Mouse (Mus musculus) cerebral cortex, adult 2 months (tissue): ENCODE measurements around the gene Picalm.

ENCODE experiments used
- WGBS: fragments of 180-500 bp; shearing (Covaris S2); methylation state at CpG from one replicate; pipeline ENCODE4 v1.1.7; 2018; 5-methylcytosine and 5-hydroxymethylcytosine counted together

Gene Picalm

DNA sequence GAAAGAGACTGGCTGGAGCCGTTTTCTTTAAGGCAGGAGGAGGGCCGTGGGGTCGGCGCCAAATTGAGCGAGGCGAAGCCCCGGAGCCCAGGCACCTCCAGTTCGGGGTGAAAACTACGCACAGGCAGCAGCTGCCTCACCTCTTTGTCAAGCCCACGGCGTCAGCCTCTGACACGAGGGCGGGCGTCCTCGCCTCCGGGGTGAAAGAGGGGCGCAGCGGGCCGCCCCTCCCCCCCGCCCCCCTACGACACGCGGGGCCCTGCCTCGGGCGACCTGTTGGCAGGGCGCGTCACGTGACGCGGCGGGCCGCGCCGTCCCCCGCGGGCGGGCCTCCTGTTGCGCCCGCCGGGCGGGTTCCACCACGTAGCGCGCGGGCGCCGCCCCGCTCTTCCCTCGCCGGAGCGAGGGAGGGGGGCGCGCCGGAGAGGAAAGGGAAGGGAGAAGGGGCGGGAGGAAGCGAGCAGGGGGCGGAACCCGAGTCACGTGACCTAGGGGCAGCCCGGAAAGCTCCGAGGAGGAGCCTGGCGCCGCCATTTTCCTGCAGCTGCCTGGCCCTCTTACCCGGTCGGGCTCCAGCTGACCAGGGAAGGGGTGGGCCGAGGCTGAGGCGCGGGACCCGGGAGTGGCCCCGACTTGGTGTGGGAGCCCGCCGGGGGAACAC lies at the start of gene Picalm:
TSS of gene Picalm (plus strand) at position 482 of the 661 bp plus-strand sequence.
- WGBS: 1% methylated on average over 69 of the region's 72 CpGs

DNA sequence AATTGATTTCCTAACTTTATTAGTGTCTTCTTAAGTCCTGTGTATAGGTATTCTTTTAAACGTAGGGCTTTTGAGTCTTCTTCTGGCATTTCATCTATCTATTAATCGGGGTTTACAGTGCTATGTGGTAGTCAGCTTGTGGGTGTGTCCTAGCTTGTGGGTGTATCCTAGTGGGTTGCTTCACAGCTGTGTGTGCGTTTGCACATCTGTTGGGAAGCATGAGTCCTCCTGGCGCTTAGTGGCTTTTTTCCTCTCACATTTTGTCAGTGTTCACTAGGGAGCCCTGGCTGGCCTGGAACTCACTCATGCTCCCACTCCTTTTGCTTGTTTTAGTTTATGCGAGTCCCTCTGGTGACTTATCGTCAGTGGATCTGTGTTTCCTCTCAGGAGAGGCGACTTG lies 46.2 kb upstream of the Picalm start:
- WGBS: 80% methylated on average over 7 of the region's 7 CpGs

DNA sequence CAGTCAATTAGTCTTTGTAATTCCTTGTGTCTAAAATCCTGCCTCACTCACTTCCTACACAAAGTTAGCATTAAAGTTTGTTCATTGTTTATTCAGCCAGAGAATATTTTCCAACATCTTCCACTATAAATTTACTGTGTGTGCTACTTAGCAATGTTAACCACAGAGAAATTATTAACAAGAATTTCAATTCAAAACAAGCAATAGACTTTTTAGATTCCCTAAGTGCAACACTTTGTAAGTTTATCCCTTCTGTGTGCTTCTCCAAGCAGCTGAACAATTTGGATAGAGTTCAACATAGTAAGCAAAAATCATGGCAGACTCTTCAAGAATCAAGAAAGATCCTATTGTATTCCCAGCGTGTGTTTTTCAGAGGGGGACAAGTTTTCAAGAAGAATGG lies 44.3 kb upstream of the Picalm start:
- 52% methylated on average over 1 of the region's 1 CpGs for WGBS

DNA sequence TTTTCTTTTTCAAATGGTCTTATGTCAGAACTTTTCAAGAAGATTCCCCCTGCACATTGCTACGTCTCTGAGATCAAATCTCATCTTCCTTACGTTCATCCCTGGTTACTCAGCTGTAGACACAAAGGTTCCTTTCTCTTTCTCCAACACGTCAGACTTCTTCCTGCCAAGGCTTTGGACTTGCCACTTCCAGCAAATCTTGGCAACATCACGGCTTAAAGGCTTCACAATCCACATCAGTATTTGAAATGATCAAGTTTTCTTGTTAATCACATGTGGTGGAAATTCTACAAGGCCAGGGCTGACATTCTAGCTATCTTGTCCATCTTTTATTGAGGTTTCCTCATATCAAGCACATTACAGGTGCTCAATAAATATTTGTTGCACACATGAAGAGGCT lies 39.0 kb upstream of the Picalm start:
- WGBS: 61% methylated on average over 4 of the region's 4 CpGs

DNA sequence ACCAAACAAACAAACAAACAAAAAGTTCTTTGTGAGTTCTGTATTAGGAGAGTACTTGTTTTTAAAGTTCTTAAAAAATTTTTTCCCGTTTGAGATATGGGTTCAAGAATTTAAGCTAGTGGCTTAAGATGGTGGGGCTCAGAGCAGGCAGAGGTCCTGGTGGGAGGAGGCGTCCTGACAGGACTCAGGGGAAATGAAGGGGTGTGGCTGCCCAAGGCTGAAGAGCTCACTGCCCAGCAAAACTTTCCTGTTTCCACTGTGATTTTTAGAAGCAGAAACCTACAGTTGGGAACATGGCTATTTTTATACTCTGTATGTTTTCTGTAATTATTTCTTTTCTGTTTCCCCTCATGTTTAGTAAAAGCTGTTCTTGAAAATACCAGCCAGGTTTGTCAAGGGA lies 38.3 kb upstream of the Picalm start:
- 61% methylated on average over 2 of the region's 2 CpGs for WGBS

DNA sequence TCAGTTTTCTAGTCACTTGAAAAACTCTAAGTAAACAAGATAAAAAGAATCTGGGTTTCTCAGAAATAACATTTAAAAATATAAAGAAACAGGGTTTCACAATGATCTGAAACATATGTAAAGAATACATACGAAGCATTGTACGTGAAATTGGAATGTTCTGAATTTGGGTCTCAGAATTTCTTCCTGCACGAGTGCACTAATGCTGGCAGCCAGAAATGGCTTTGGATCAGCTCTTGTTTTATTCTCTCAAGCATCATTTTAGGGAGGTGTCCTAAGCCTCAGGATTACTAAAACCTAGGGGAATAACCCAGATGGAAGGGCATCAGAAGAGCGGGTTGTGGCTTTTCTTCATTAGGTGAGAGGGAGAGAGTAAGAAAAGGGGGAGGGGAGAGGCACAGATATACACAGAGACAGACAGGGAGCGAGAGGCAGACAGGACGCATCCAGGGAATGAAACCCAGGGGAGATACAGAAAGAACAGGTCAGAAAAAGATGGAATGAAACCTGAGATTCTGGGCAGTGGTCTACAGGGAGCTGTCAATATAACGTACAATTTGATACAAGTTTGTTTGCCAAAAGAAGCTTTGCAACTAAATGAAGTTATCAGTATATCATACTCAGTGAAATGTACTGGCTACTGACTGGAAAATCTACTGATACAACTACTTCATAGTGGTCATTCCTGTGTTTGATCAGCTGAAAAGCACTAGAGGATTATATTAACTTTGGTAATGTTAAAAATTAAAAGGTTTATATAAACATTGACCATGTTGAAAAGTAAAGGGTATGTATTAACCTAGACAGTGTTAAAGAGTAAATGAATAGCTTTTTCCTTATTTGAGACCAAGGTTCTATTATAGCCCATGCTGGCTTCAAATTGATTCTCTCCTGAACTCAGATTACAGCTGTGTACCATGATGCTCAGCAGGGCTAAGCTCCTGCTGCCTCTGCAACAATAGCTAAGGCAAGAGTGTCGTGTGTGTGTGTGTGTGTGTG lies 37.3 kb upstream of the Picalm start:
- WGBS: 86% methylated on average over 8 of the region's 8 CpGs

DNA sequence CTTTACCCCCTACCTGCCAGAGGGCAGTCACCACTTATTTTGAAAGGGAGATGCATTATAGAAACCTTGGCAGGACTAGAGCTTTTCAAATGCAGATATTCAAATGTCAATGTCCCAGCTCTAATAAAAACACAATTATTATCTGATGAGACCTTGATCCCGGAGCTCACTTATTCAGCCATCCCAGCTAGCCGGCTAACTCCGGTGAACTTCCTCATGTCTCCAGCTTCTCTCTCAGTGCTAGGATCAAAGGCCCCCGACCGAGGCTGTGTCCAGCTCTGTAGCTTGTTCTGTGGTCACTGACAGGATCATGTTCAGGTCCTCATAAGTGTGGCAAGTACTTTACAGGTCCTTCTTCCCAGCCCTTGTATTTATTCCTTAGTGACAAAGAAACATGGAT lies 34.9 kb upstream of the Picalm start:
- WGBS: 82% methylated on average over 5 of the region's 5 CpGs

DNA sequence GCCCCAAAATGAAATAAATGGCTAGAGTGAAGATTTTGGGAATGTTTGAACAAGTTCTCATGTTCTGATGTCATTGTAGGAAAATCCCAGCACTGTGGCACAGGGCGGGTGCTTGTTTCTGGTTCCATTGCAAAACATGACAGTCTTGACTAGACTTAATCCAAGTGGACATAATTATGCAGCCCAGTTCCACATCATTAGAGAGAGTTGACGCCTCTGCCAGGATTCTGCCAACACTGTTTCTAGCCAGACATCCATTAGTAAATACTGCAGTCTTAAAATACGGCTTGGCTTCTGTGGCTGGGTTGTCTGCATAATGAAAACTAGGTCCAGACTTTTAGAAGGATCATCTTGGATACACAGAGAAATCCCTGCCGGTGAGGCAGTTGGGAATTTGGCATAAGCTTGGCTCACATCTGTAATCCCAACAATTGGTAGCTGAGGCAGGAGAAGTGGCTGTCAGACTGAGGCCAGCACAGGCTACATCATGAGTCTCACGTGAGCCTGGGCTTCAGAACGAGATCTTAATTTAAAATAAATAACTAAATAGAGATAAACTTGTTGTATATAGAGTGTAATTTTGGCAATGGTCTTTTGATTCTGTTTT lies 34.1 kb upstream of the Picalm start:
- WGBS: 58% methylated on average over 6 of the region's 6 CpGs

DNA sequence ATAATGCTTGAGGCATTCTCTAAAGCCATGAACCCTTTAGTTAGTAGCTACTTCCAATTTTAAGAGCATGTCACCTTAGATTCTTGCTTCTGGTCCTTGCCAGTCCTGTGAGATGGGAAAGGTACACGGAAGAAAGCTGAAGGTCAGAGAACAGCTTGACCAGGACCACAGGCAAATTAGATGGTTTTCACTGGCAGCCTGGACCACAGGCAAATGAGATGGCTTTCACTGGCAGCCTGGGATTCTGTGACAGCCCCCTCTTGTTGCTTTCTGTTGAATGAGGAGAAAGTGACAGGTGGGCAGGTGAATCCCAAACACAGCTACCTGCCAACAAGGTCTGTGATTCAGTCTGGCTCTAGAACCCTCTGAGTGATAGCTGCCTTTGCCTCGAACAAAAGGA lies 33.4 kb upstream of the Picalm start:
- WGBS: 80% methylated on average over 2 of the region's 2 CpGs

DNA sequence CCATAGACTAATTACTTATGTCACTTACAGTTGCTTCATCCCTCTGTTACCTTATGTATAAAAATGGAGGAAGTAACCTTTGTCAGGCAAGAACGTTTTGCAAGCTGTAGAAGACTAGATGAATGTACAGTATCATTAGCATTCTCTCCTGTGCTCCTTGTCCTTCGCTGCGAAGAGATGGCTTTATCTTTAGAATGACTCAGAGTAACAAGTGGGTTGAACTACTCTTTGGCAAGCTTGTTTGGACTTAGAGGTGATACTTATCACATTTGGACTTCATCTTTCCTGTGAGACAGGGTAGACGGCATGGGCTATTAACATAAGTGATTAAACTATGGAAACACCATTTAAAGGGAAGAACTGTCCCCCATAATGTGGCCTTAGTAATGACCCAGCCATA lies 31.8 kb upstream of the Picalm start:
- WGBS: 83% methylated on average over 4 of the region's 4 CpGs

DNA sequence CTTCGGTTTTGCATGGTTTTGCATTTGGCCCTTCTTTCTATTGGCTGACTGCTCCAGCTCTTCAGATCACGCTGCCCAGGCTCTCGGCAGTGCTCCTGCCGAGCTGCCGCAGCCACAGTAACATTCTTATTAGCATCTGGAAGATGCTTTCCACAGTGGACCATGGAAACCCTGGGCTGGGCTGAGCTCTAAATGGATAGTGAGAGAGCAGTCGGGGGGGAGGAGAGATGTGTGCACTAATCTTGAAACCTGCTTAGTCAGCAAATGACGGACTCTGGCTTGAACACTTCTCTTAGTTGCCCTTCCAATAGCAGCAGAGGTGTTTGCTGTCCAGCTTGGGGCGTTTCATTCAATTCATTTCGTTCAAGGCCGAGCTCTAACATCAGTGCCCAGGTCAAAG lies 30.8 kb upstream of the Picalm start:
- 51% methylated on average over 10 of the region's 10 CpGs for WGBS

DNA sequence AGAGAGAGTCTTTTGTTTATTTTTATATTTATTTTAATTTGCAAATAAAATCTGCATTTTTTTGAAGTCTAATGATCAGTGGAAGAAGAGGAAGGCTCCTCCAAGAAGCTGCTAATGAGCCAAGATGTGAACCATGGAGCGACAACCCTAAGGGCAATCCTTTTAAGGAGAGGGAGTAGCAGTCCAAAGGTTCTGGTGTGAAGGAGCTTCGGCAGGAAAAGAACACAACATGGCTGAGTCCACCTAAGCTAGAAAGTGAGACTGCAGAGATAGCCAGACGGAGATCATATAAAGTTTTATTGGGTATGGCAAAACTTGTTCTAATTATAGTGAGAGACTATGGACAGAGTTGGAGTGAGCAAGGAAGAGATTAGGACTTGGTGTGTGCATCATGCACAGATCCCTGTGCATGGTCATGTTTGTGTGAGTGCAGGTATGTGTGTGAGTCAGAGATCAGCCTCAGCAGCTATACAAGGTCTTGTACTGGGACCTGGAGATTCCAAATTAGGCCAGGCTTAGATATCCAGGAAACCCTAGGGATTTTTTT lies 29.3 kb upstream of the Picalm start:
- 92% methylated on average over 3 of the region's 3 CpGs for WGBS

DNA sequence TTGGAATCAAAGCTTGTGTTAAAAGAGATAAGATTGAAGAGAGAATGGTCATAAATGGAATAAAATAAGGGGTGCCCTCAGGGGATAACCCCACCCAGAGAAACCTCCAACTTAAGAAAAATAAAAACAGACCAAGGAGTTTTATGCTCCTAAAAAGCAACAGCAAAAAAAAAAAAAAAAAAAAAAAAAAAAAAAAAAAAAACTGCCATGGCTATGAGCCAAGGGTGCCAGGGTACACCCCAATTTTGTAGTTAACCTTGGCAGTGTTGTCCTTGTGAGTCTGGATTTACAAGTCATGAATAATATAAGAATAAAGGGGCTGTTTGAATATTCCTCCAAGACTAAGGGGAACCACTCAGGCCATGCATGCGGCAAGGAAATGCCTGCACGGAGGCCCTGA lies 13.9 kb upstream of the Picalm start:
- WGBS: 84% methylated on average over 2 of the region's 2 CpGs

DNA sequence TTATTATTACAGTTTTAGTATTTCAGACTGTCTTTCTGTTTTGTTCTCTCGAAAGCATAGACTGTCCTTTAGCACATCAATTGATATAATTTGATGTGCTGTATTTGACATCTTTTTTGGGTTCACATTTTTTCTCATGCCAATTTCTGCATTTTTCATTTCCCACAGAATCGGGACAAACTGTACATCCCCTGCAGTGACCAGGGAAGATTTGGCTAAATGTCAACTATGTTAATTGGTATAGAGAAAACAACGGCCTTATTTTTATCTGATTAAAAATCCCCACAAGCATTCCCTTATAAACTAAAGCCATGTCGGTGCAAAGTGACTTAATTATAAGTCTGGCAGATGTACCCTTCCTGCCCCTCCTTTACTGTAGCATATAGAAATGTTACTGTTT lies 9.9 kb upstream of the Picalm start:
- WGBS: 37% methylated on average over 4 of the region's 4 CpGs

DNA sequence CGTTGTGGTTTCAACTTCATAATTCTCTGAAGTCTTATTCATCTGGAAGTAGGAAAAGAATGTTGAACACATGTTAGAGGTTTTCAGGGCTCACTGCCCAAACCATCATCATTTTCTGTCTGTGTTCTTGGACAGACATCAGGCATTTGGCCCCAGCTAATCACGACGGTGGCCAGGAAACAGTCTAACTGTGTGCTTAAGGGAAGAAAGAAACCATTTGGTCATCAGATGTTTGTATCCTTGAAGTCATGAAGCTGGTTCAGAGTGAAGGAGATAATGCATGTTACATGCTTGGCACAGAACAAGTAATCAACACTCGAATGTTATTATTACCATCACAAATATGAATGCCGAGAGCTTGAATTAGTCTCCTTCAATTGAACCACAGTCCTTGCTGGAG lies 5.0 kb upstream of the Picalm start:
- WGBS: 83% methylated on average over 5 of the region's 5 CpGs

DNA sequence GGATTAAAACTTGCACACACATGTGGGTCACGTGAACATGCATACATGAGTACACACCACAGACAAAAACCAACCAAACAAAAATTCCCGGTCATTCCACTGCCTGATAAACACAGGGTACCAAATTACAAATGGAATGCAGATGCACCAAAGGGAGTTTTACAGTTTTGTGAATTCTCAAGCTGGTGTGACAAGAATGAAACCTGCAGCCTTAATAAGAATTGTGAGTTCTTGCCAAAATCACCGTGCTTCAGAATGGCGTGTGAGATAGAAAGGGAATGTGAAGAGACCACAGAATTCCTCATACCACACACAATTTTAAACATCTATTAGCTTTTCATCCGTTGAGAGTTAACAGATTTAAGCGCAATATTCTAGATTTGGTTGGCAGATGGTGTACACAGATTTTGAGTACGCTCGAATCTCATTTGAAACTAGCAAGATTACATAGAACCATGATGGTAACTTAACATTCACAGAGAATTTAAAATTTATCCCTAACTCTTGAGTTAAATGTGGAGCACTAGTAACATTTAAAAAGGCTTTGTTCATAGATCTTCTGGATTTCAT lies 1.3 kb upstream of the Picalm start:
- WGBS: 40% methylated on average over 8 of the region's 8 CpGs

DNA sequence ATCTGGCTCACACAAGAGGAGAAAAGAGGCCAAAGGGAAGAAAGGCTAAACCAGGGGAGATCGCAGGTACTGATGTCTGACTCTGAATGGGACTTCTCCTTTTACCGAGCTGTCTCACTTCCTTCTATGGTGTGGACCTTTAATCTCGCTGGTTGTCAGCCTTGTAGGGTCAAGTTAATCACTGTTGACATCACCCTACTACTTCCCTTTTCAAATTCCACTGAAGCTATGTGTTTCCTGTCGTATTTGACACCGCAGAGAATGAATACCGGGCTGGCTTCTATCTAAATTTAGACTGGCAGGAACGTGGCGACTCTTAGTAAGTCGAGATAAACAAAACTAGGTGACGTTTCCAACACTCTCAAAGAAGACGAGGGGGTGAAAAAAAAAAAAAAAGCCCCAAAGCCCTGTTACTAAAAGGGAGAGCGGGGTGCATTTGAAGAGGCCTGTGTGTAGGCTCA lies 712 bp upstream of the Picalm start:
- 1% methylated on average over 12 of the region's 12 CpGs for WGBS

DNA sequence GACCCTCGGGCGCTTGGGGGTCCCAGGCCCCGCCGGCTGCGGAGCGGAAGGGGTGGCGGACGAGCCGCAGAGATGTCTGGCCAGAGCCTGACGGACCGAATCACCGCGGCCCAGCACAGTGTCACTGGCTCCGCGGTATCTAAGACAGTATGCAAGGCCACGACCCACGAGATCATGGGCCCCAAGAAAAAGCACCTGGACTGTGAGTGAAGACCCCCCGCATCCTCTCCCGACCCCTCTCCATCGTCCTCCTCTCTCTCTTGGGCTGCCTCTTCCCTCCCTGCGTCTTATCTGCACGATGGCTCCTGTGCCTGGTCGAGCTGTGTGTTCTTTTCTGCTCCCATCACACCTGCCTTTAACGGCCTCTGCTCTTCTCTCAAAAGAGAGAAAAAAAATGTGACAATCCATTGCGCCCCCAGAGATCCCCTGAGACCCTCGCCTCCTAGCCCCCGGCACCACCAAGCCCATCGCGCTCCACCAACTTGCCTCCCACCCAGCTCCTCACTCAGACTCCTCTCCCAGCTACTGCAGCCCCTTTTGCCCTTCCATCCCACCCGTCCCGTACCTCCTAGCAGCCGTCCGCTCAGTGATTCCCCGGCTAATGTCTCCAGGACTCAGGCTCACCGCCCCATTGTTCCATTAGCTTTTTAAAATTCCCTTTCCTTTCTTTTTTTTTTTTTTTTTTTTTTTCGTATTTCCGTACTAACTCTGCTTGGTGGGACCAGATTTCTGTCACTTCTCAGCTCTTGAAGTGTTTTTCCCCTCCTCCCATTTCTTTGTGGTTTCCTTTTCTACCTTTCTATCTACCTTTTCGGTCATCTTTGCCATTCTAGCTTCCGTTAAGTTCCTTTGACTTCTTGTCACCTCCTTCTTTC lies 725 bp downstream of the Picalm start:
- under 1% methylated on average over 39 of the region's 39 CpGs for WGBS

DNA sequence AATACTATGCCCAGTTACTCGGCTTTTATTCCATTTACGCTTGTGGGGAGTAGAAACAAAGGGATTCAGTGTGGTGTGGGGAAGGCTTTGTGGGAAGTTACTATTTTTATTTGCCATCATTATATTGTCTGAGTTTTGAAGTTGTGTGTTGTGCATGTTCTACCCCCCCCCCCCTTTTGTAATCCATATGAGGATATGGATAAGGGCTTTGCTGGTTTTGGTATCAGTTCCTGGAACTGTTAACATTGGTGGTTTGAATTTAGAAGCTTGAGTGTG lies 1.3 kb downstream of the Picalm start:
- WGBS: 0% methylated on average over 2 of the region's 2 CpGs

DNA sequence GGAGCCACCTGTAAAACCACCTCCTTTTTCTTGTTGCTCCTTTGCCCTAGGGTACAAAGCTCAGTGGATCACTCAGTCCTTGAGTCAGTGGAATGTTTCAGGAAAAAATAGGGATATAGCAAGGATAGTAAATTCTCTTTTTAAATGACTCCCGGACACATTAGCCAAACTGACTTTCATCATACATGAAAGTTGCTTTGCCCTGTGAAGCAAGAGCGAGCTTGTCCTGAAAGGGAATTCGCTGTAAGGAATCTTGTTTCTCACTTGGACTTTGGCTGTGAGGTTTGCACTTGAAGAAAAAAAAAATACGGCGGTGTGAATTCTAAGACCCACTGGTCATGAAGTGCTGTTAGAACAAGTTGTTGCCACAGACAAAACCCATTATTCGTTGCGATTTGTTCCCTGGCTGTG lies 1.8 kb downstream of the Picalm start:
- under 1% methylated on average over 7 of the region's 7 CpGs for WGBS

DNA sequence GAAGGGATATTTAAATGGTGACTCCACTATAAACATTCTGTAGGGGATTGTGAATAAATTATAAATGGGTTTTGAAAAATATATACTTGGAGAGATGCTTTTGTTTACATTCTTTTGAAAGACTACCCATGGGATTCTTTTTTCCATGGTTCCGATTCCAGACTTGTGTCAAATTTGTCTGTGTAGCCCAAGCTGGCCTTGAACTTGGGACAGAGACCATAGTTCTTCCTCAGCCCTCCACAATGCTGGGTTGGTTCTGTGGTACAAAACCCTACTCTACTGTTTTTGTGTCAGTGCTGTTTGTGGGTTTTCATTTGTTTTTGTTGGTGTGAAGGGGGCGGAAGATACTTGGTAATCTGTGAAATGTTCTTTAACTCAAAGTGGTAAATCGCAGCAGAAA lies 2.3 kb downstream of the Picalm start:
- 13% methylated on average over 3 of the region's 3 CpGs for WGBS
